Mouse (Mus musculus): ENCODE measurements around the gene Ache.

- TF ChIP-seq MYC (IDR thresholded peaks at IDR 0.05; ENCODE audit: low read depth, low read length) (no peak), CTCF (IDR thresholded peaks at IDR 0.05 in 2 of 3, conservative IDR thresholded peaks at IDR 0.05 in 1 of 3; ENCODE audit: control insufficient read depth in 1 of 3, insufficient read depth in 1 of 3, low read depth in 2 of 3, low read length in 3 of 3, poor library complexity in 1 of 3, severe bottlenecking in 1 of 3) (no peak), ZKSCAN1 (IDR thresholded peaks at IDR 0.05; ENCODE audit: low read depth, low read length) (no peak), JUND (IDR thresholded peaks at IDR 0.05; ENCODE audit: low read depth, low read length) (no peak), BHLHE40 (IDR thresholded peaks at IDR 0.05; ENCODE audit: borderline replicate concordance, low read depth, low read length) (peak; percentile 63), CHD2 (IDR thresholded peaks at IDR 0.05; ENCODE audit: low read length) (no peak)
Measured at GRCm38 (mm10) chr5:137320996-137321395, 33.7 kb downstream of the Ache start.

All from MEL (cell line).